Mouse (Mus musculus) lung, adult 2 months (tissue): Measurements from ENCODE around the gene 6430531B16Rik. TPM values are rescaled to one million over a fixed set of nuclear protein-coding genes. Genes with fewer than 3 reads are reported as not detected.

Experiments used
- DNase-seq: peaks from one replicate; pipeline ENCODE4 v3.0.0; 2022
- H3K4me1 ChIP-seq: fragments of 200-500 bp; 2 replicates; pipeline ENCODE4 v1.6.1; 2011; ENCODE audit warnings: low read length; ENCODE audit not compliant: control insufficient read depth, insufficient read depth
- H3K4me3 ChIP-seq: fragments of 200-500 bp; replicated peaks from 2 replicates; pipeline ENCODE3; 2011; ENCODE audit warnings: low read depth, mild to moderate bottlenecking, control low read depth, low read length; ENCODE audit errors: extremely low read depth
- CTCF ChIP-seq: fragments of 200-500 bp; IDR thresholded peaks from 2 replicates; pipeline ENCODE4 v1.5.1; 2011; ENCODE audit warnings: mild to moderate bottlenecking, low read length, control low read depth; ENCODE audit not compliant: insufficient read depth
- POLR2A ChIP-seq: fragments of 200-500 bp; IDR thresholded peaks from 2 replicates; pipeline ENCODE4 v1.6.1; 2011; ENCODE audit warnings: low read depth, mild to moderate bottlenecking, control low read depth, low read length, borderline replicate concordance; ENCODE audit errors: extremely low read depth
- WGBS: fragments of 180-500 bp; shearing (Covaris S2); methylation state at CpG from one replicate; pipeline ENCODE4 v1.1.7; 2018; 5-methylcytosine and 5-hydroxymethylcytosine counted together
- polyA plus RNA-seq: library from polyadenylated mRNA; depleted of rRNA; stranded (reverse); fragments of >200 nt; gene quantifications from 2 replicates; pipeline ENCODE4 v1.2.3, GENCODE M21; 2012

The 6430531B16Rik gene
- polyA plus RNA-seq, 1 experiment, result 6.8 TPM

DNA sequence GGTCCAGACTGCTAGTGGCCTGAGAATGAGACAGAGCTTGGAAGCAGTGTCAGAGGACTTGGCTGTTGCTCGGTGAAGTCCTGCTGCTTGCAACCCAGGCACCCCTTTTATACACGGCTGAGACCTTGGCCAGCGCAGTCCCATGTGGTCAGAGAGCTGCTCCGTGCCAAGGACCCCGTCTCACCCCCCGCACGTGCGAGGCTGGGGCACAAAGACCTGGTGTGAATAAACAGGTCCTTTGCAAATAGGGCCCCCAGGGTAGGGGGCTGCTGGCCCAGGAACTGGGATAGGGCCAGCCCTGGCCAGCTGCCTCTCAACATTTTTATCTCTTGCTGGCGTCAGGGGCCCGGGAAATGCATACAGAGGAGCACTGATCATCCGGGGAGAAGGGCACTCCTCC, 20.6 kb downstream of the 6430531B16Rik start:
- 31% methylated on average over 11 of the region's 11 CpGs for WGBS
- H3K4me3 ChIP-seq, result no peak overlapping the region
- no peak for DNase-seq
- no peaks in the 10 kb centered on the region for H3K4me1 ChIP-seq
- no peak for TF ChIP-seq CTCF
- no peak for TF ChIP-seq POLR2A

DNA sequence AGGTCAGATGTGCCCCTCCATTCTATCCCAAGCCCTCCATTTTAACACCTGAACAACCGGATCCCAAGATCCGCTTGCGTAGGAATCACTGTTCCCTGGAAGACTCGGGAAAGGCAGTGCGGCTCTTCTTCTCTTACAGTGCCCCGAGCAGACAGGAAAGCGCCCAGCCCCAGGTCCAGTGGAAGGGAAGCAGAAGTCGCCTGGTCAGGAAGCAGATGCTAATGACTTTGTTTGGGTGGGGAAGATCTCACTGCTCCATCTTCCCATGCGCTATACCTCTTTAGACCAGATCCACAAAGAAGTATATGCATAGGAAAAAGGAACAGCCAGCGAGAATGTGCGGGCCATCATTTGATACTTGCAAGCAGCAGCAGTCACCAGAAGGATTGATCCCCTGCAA, 21.1 kb downstream of the 6430531B16Rik start:
- Histone ChIP-seq H3K4me3 (no peak overlapping the region), H3K4me1 (no peaks in the 10 kb centered on the region)
- DNase-seq, result no peak
- 43% methylated on average over 11 of the region's 11 CpGs for WGBS
- no peak for TF ChIP-seq CTCF
- no peak for TF ChIP-seq POLR2A

DNA sequence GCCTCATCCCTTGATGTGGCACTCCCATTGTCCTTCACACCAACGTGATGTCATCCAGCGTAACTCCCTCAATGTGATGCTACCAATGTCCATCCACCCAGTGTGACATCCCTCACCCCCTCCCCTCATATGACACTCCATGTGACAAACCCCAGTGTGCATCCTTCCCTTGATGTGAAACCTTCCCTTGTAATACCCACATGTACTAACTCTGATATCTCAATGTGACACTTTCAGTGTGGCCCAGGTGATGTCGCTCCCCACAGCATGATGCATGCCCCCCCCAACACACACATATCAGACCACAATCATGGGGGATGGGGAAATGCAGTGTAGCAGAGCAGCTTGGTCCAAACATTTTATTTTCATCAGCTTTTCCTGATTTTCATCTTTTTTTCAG, 21.9 kb downstream of the 6430531B16Rik start:
- WGBS, result 78% methylated on average over 3 of the region's 3 CpGs
- no peak for TF ChIP-seq POLR2A
- no peak for TF ChIP-seq CTCF
- Histone ChIP-seq H3K4me1 (no peaks in the 10 kb centered on the region), H3K4me3 (no peak overlapping the region)
- DNase-seq, result no peak

DNA sequence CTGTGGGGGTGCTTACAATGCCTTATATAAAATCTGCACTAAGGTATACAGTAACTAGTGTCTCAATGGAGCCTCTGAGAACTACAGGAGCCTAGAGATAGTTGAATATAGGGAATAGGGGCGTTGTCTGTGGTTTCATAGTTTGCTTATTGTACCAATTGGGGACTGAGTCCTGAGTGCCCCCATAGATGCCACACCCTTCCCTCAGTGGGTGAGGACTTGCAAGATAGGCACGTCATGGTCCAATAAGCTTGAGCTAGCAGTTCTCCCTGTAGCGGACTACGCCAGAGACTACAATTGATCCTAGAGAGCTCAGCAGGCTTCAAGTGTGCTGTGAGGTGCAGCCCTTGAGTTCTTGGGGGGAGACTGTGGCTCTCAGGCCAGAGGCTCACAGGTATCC, 23.1 kb downstream of the 6430531B16Rik start:
- no peak overlapping the region for H3K4me3 ChIP-seq
- no peak for DNase-seq
- 93% methylated on average over 4 of the region's 4 CpGs for WGBS
- TF ChIP-seq CTCF, result no peak
- TF ChIP-seq POLR2A, result no peak
- no peaks in the 10 kb centered on the region for H3K4me1 ChIP-seq

DNA sequence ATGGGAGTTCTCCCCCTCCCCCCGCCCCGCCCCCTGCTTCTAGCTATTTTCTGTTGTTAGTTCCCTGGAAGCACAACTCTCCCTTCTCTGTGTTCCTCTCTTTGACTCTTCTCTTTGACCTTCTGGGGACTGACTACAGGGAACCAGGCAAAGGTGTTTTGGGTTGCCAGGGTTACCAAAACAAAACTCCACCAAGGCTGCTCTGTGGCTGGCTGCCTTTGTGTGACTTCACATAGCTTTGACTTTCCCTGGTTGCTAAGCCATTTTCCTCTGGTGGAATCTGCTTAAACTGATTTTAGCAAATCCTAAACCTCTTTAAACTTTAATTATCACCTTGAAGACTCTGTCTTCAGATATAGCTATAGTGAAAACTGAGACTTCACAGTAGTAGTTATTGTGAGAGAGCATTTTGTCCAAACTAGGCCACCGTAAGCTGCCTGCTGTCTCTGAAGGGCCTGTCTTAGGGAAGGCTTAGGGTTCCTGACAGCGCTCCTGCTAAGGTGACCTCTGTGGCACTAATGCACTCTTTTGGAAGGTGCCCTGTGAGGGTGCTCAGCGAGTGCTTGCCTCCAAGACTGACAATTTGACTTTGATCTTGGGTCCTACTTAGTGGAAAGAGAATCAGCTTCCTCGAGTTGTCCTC, 26.4 kb downstream of the 6430531B16Rik start:
- 79% methylated on average over 6 of the region's 6 CpGs for WGBS
- no peak for TF ChIP-seq POLR2A
- no peak for TF ChIP-seq CTCF
- Histone ChIP-seq H3K4me1 (no peaks in the 10 kb centered on the region), H3K4me3 (no peak overlapping the region)
- no peak for DNase-seq

DNA sequence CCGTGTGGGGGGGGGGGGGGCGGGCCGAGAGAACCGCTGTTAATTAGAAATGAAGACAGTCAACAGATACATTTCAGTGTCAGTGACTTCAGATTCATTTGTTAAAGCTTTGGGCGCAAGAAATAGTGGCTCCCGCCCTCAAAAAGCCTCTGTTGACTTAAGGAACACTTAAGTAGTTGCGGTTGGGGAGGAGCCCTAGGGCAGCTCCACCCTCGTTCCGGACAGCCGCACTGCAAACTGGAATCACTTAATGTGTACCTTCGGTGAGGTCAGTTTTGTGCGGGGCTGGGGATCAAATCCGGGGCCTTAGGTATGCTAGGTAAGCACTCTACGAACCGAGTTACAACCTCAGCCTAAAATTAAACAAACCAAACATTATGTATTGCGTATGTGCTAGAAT, 27.5 kb downstream of the 6430531B16Rik start:
- WGBS, result 3% methylated on average over 16 of the region's 16 CpGs
- DNase-seq, result peak; percentile 38
- no peaks in the 10 kb centered on the region for H3K4me1 ChIP-seq
- peak overlapping the region; percentile 41 for H3K4me3 ChIP-seq
- TF ChIP-seq CTCF (no peak), POLR2A (no peak)

DNA sequence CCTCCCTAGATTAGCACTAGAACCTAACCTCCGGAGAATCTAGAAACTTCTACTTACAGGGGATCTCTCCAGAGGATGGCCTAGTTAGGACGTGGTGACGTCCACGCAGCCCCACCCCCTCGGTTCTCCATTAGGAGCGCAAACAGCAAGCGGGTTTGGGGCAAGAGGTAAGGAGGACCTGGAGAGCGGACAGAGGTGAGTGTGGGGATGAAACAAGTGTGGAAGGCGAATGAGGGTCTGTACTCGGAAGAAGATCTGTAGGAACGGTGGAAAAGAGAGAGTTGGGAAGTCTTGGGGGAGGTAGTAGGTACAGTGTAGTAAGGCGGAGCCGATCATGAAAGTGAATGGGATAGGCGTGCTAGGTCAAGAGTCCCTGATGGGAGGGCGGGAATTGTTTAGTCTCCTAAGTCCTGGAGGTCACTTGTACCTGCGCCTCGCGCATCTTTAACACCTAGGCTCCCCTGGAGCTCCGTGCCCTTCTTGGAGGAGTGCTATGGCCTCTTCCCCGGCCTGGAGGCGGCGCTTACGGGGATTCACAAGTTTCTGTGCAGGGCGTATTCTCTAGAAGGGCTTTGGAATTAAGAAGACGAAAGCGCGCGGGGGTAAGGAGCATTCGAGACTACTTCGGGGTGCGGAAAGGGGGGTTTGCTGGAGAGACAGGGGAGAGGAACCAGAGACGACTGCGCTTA, 28.1 kb downstream of the 6430531B16Rik start:
- H3K4me3 ChIP-seq, result peak overlapping the region; percentile 64
- peak; percentile 17; the same call in 1 of the 2 replicates for TF ChIP-seq POLR2A
- TF ChIP-seq CTCF, result no peak
- WGBS, result 1% methylated on average over 33 of the region's 33 CpGs
- peak; percentile 57 for DNase-seq
- H3K4me1 ChIP-seq, result no peaks in the 10 kb centered on the region

DNA sequence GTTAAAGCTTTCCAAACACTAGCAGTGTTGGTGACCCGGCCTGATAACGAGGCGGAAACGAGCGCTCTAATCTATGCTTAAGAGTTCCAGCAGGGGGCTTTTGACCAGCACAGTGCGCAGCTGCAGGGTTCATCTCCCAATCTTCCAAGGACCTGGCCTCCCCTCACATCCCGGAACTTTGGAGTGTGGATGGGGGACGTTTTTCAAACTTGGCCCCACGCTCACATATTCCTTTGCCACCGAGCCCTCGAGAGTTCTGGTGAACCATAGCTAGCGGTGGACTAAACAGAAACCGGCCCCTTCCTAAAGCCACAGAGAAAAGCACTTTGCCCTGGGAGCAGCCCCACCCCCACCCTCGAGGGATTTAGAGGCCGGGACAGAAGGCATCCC, 28.7 kb downstream of the 6430531B16Rik start:
- H3K4me1 ChIP-seq, result no peaks in the 10 kb centered on the region
- TF ChIP-seq POLR2A (peak; percentile 23; the same call in 1 of the 2 replicates), CTCF (peak; percentile 59)
- WGBS, result under 1% methylated on average over 15 of the region's 15 CpGs
- peak overlapping the region; percentile 64 for H3K4me3 ChIP-seq
- peak; percentile 39 for DNase-seq

DNA sequence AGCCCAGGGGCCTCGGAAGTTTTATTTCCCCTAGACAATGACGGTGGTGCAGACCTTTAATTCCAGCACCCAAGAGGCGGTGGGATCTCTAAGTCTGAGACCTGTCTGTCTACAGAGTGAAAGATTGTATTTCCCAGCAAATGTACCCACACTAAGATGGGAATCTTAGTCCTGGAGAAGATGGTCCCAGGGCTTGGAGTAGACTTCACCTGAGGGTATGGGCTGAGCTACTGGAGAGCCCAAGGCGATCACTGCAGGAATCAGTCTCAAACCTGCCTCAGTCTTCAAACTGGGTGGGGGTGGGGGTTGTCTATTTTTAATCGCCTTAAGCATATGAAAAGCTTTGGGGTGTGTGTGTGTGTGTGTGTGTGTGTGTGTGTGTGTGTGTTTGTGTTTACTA, 32.5 kb downstream of the 6430531B16Rik start:
- Histone ChIP-seq H3K4me3 (no peak overlapping the region), H3K4me1 (peaks cover 10% of the 10 kb centered on the region)
- WGBS, result 65% methylated on average over 5 of the region's 5 CpGs
- TF ChIP-seq CTCF (no peak), POLR2A (no peak)
- no peak for DNase-seq

DNA sequence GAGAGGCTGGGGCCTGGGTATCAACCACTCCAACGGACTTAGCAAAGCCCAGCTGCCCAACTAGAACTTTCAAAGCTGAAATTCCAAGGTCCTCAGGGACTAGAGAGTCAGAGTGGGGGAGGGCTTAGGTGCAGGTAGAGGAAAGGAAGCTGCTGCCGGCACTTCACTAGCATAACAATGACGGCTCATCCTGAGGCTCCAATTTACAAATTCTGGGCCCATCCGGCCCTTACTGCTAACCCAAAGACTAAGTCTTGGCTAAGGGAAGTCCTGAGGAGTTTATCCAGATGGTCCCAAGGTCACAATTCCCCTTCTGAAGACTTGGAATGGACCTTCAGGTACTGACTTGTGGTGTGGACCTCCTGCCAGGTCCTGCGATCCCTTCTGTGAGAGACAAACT, 33.0 kb downstream of the 6430531B16Rik start:
- 39% methylated on average over 5 of the region's 5 CpGs for WGBS
- Histone ChIP-seq H3K4me3 (no peak overlapping the region), H3K4me1 (peaks cover 10% of the 10 kb centered on the region)
- no peak for DNase-seq
- TF ChIP-seq POLR2A (no peak), CTCF (no peak)
